Comparison of ENCODE assay signal across 8 mouse cellular contexts in genomic region chr8:111939516-111940142, GRCm38 (mm10). TPM values are rescaled to one million over a fixed set of nuclear protein-coding genes. Genes with fewer than 3 reads are reported as not detected.
DNase-seq lines count a peak whose midpoint lies in the region; ATAC-seq and TF ChIP-seq lines count a peak whose summit lies in the region.

No protein-coding gene starts in this region.

- H3K4me1 ChIP-seq in forebrain, embryonic 16.5 days (replicated peaks; ENCODE audit: control insufficient read depth, insufficient read depth, low read length) = peaks cover 17% of the 10 kb centered on the region
- H3K4me1 ChIP-seq in hindbrain, embryonic 14.5 days (replicated peaks; ENCODE audit: control insufficient read depth, insufficient read depth, low read length) = peaks cover 12% of the 10 kb centered on the region
- H3K4me1 ChIP-seq in liver, embryonic 11.5 days (replicated peaks; ENCODE audit: control insufficient read depth, insufficient read depth, low read length) = peaks cover 13% of the 10 kb centered on the region

- peak overlapping the region; percentile 95 for H3K4me2 ChIP-seq in forebrain, embryonic 16.5 days (ENCODE audit: low read length)
- peak overlapping the region; percentile 93 for H3K4me2 ChIP-seq in hindbrain, embryonic 14.5 days (replicated peaks)
- peak overlapping the region; percentile 95 for H3K4me2 ChIP-seq in liver, embryonic 11.5 days

- no peak for TF ChIP-seq CTCF in left cerebral cortex, adult 2 months (IDR thresholded peaks at IDR 0.05)

- no peaks in the 10 kb centered on the region for H3K9me3 ChIP-seq in forebrain, embryonic 16.5 days (ENCODE audit: control insufficient read depth, low read length)
- H3K9me3 ChIP-seq in hindbrain, embryonic 14.5 days (ENCODE audit: control insufficient read depth, low read length) = no peaks in the 10 kb centered on the region
- H3K9me3 ChIP-seq in liver, embryonic 11.5 days (ENCODE audit: control insufficient read depth, low read length) = no peaks in the 10 kb centered on the region

- peaks cover 8% of the 10 kb centered on the region; the same call in 1 of the 2 replicates for H3K36me3 ChIP-seq in forebrain, embryonic 16.5 days (ENCODE audit: control insufficient read depth, insufficient read depth)
- peaks cover 28% of the 10 kb centered on the region for H3K36me3 ChIP-seq in hindbrain, embryonic 14.5 days (replicated peaks; ENCODE audit: control insufficient read depth, insufficient read depth)
- peaks cover 2% of the 10 kb centered on the region; the same call in 1 of the 2 replicates for H3K36me3 ChIP-seq in liver, embryonic 11.5 days (ENCODE audit: control insufficient read depth, insufficient read depth, low read length)

- H3K27ac ChIP-seq in left cerebral cortex, adult 2 months = no peak overlapping the region
- H3K27ac ChIP-seq in forebrain, embryonic 16.5 days (ENCODE audit: low read length) = no peak overlapping the region
- H3K27ac ChIP-seq in hindbrain, embryonic 14.5 days = peak overlapping the region; percentile 56
- peak overlapping the region; percentile 73 for H3K27ac ChIP-seq in liver, embryonic 11.5 days (ENCODE audit: low read depth, low read length)

- peak; percentile 6; the same call in 1 of the 2 replicates for ATAC-seq in forebrain, embryonic 16.5 days
- peak; percentile 44; the same call in 1 of the 2 replicates for ATAC-seq in hindbrain, embryonic 14.5 days (ENCODE audit: low FRiP score)
- ATAC-seq in liver, embryonic 11.5 days (replicated peaks; ENCODE audit: low FRiP score) = peak; percentile 82
- peak; percentile 80 for ATAC-seq in monocyte, adult 5-6 weeks (replicated peaks; ENCODE audit: insufficient number of reproducible peaks, low FRiP score, low TSS enrichment, poor library complexity, severe bottlenecking)

- H3K9ac ChIP-seq in forebrain, embryonic 16.5 days (replicated peaks; ENCODE audit: low read depth, low read length) = peak overlapping the region; percentile 54
- H3K9ac ChIP-seq in hindbrain, embryonic 14.5 days = peak overlapping the region; percentile 82
- peak overlapping the region; percentile 92 for H3K9ac ChIP-seq in liver, embryonic 11.5 days (ENCODE audit: low read depth, low read length)

- intact Hi-C loops in left cerebral cortex, adult 2 months (cut with DNase I) = loop anchor here (5.0 kb wide), 1 partner anchor 53 kb away; the partner anchor contains the start of gene Adat1
- intact Hi-C loops in left cerebral cortex, postnatal 25 days (cut with DNase I) = loop anchor here (2.0 kb wide), 1 partner anchor 51 kb away; no protein-coding TSS in a partner anchor

- DNase-seq in left cerebral cortex, adult 2 months (ENCODE audit: extremely low spot score in 1 of 2, low spot score in 2 of 2) = no peak
- DNase-seq in left cerebral cortex, postnatal 25 days (ENCODE audit: low spot score in 2 of 2) = no peak
- DNase-seq in cerebellum, adult 11 months = peak; percentile 53
- DNase-seq in hindbrain, embryonic 14.5 days (ENCODE audit: low spot score) = no peak
- DNase-seq in liver, embryonic 11.5 days (ENCODE audit: low spot score) = peak; percentile 61
- peak; percentile 23 for DNase-seq in thymus, postnatal 0 days (ENCODE audit: low spot score)

- no peaks in the 10 kb centered on the region for H3K27me3 ChIP-seq in forebrain, embryonic 16.5 days (replicated peaks; ENCODE audit: control insufficient read depth, insufficient read depth, low read length)
- H3K27me3 ChIP-seq in hindbrain, embryonic 14.5 days (ENCODE audit: control insufficient read depth, insufficient read depth, low read length) = no peaks in the 10 kb centered on the region
- no peaks in the 10 kb centered on the region for H3K27me3 ChIP-seq in liver, embryonic 11.5 days (replicated peaks; ENCODE audit: control insufficient read depth, insufficient read depth, low read length)

- 11% methylated on average over 10 of the region's 10 CpGs for WGBS in forebrain, embryonic 16.5 days
- WGBS in hindbrain, embryonic 14.5 days = 7% methylated on average over 10 of the region's 10 CpGs
- whole genome bisulfite sequencing in liver, embryonic 11.5 days = 9% methylated on average over 10 of the region's 10 CpGs

- H3K4me3 ChIP-seq in left cerebral cortex, adult 2 months = peak overlapping the region; percentile 74
- H3K4me3 ChIP-seq in forebrain, embryonic 16.5 days (replicated peaks; ENCODE audit: low read length) = peak overlapping the region; percentile 100
- peak overlapping the region; percentile 72 for H3K4me3 ChIP-seq in hindbrain, embryonic 14.5 days (replicated peaks; ENCODE audit: low read length)
- peak overlapping the region; percentile 99 for H3K4me3 ChIP-seq in liver, embryonic 11.5 days (ENCODE audit: low read depth, low read length)

RNA-seq across cellular contexts. Expression of gene Gabarapl2, which starts 0.9 kb away (rescaled TPM):
- 100 to 1,000 TPM; 209 to 211 TPM for total RNA-seq in left cerebral cortex, adult 2 months (2021)
- total RNA-seq in left cerebral cortex, postnatal 25 days (2021) = 100 to 1,000 TPM; 219 to 220 TPM
- polyA plus RNA-seq in forebrain, embryonic 16.5 days (2015; fragmentation: Nextera tagmentation; extraction: Ambion mirVana) = 479 and 491 TPM in 2 replicates
- 454 and 472 TPM in 2 replicates for polyA plus RNA-seq in hindbrain, embryonic 14.5 days (2014; fragmentation: Nextera tagmentation; extraction: Ambion mirVana)
- 136 and 141 TPM in 2 replicates for polyA plus RNA-seq in liver, embryonic 11.5 days (2014; fragmentation: Nextera tagmentation; extraction: Ambion mirVana)
- total RNA-seq in monocyte, adult 5-6 weeks (2017) = 85.9 to 92.1 TPM (median 87.1 TPM) in 3 replicates
- 278 and 281 TPM in 2 replicates for polyA plus RNA-seq in thymus, postnatal 0 days (2015; fragmentation: Nextera tagmentation; extraction: Ambion mirVana)

RNA-seq across cellular contexts. Expression of gene Tmem231, which starts 5.9 kb away (rescaled TPM):
- 10 to 100 TPM; 11.7 to 13.2 TPM for total RNA-seq in left cerebral cortex, adult 2 months (2021)
- total RNA-seq in left cerebral cortex, postnatal 25 days (2021) = 10 to 100 TPM; 12.0 to 13.0 TPM
- polyA plus RNA-seq in forebrain, embryonic 16.5 days (2015; fragmentation: Nextera tagmentation; extraction: Ambion mirVana) = 14.1 and 14.3 TPM in 2 replicates
- polyA plus RNA-seq in hindbrain, embryonic 14.5 days (2014; fragmentation: Nextera tagmentation; extraction: Ambion mirVana) = 15.3 and 19.6 TPM in 2 replicates
- 6.7 and 6.8 TPM in 2 replicates for polyA plus RNA-seq in liver, embryonic 11.5 days (2014; fragmentation: Nextera tagmentation; extraction: Ambion mirVana)
- 0.29 to 0.32 TPM in 2 of 3 replicates, not detected in the other for total RNA-seq in monocyte, adult 5-6 weeks (2017)
- 1.5 and 2.2 TPM in 2 replicates for polyA plus RNA-seq in thymus, postnatal 0 days (2015; fragmentation: Nextera tagmentation; extraction: Ambion mirVana)

RNA-seq across cellular contexts. Expression of gene Chst5, which starts 29.4 kb away (rescaled TPM):
- total RNA-seq in left cerebral cortex, adult 2 months (2021) = under 1 TPM; 0.29 to 0.51 TPM
- total RNA-seq in left cerebral cortex, postnatal 25 days (2021) = under 1 TPM; 0.28 to 0.30 TPM
- 2.3 and 2.6 TPM in 2 replicates for polyA plus RNA-seq in forebrain, embryonic 16.5 days (2015; fragmentation: Nextera tagmentation; extraction: Ambion mirVana)
- polyA plus RNA-seq in hindbrain, embryonic 14.5 days (2014; fragmentation: Nextera tagmentation; extraction: Ambion mirVana) = 2.7 and 4.3 TPM in 2 replicates
- polyA plus RNA-seq in liver, embryonic 11.5 days (2014; fragmentation: Nextera tagmentation; extraction: Ambion mirVana) = 0.35 and 0.41 TPM in 2 replicates
- not detected in 3 replicates for total RNA-seq in monocyte, adult 5-6 weeks (2017)
- 0.09 and 0.27 TPM in 2 replicates for polyA plus RNA-seq in thymus, postnatal 0 days (2015; fragmentation: Nextera tagmentation; extraction: Ambion mirVana)

RNA-seq across cellular contexts. Expression of gene Adat1, which starts 52.5 kb away (rescaled TPM):
- 1 to 10 TPM; 6.4 to 6.6 TPM for total RNA-seq in left cerebral cortex, adult 2 months (2021)
- 1 to 10 TPM; 5.4 to 6.6 TPM for total RNA-seq in left cerebral cortex, postnatal 25 days (2021)
- 8.4 and 10.0 TPM in 2 replicates for polyA plus RNA-seq in forebrain, embryonic 16.5 days (2015; fragmentation: Nextera tagmentation; extraction: Ambion mirVana)
- 4.9 and 6.0 TPM in 2 replicates for polyA plus RNA-seq in hindbrain, embryonic 14.5 days (2014; fragmentation: Nextera tagmentation; extraction: Ambion mirVana)
- 12.7 and 17.8 TPM in 2 replicates for polyA plus RNA-seq in liver, embryonic 11.5 days (2014; fragmentation: Nextera tagmentation; extraction: Ambion mirVana)
- 0.95 to 3.4 TPM (median 3.2 TPM) in 3 replicates for total RNA-seq in monocyte, adult 5-6 weeks (2017)
- polyA plus RNA-seq in thymus, postnatal 0 days (2015; fragmentation: Nextera tagmentation; extraction: Ambion mirVana) = 4.6 and 5.4 TPM in 2 replicates

Comparison
In these comparisons a context has a peak if more than half of its experiments do, and no peak if none do; other contexts are left out.
1. DNase-seq: peak in cerebellum, adult 11 months (single experiment), liver, embryonic 11.5 days (single experiment) and thymus, postnatal 0 days (single experiment); none in left cerebral cortex, adult 2 months (0 of 2), left cerebral cortex, postnatal 25 days (0 of 2) and hindbrain, embryonic 14.5 days (single experiment).
2. H3K27ac ChIP-seq: peak in hindbrain, embryonic 14.5 days (single experiment) and liver, embryonic 11.5 days (single experiment); none in left cerebral cortex, adult 2 months (single experiment) and forebrain, embryonic 16.5 days (single experiment).
3. ATAC-seq: peak in every context shown above with its lines; median percentile 82 in liver, embryonic 11.5 days; 80 in monocyte, adult 5-6 weeks; 44 in hindbrain, embryonic 14.5 days; 6 in forebrain, embryonic 16.5 days.
4. Peak in every context shown above with its lines, with median percentiles within 50 percentile points of each other: H3K4me3 ChIP-seq, H3K4me2 ChIP-seq and H3K9ac ChIP-seq.